Mouse (Mus musculus): Measurements from ENCODE around the gene Ackr1. TPM values are rescaled to one million over a fixed set of nuclear protein-coding genes. Genes with fewer than 3 reads are reported as not detected.
"Not testable (repeated sequence)": the region's sequence is repeated elsewhere in the genome, so short reads cannot be mapped to it uniquely, and the experiment has no call there.

Ackr1 gene
- polyA plus RNA-seq, 1 experiment = not detected

- WGBS = 29% methylated on average over 5 of the region's 5 CpGs
- TF ChIP-seq CTCF (IDR thresholded peaks at IDR 0.05; ENCODE audit: insufficient read depth, low read depth, low read length) = no peak
- TF ChIP-seq POLR2A (IDR thresholded peaks at IDR 0.05; ENCODE audit: insufficient read depth, low read depth, low read length) = no peak
- H3K27ac ChIP-seq (ENCODE audit: insufficient read depth, low read depth, low read length) = no peak overlapping the region
- no peaks in the 10 kb centered on the region for H3K4me1 ChIP-seq (ENCODE audit: control insufficient read depth, insufficient read depth, low read length)
- no peak overlapping the region for H3K4me3 ChIP-seq (ENCODE audit: insufficient read depth, low read depth, low read length)
Measured at GRCm38 (mm10) chr1:173323839-173324585, 9.5 kb downstream of the Ackr1 start.

- WGBS = 45% methylated on average over 6 of the region's 6 CpGs
- TF ChIP-seq CTCF (IDR thresholded peaks at IDR 0.05; ENCODE audit: insufficient read depth, low read depth, low read length) (no peak), POLR2A (IDR thresholded peaks at IDR 0.05; ENCODE audit: insufficient read depth, low read depth, low read length) (no peak)
- no peaks in the 10 kb centered on the region for H3K4me1 ChIP-seq (ENCODE audit: control insufficient read depth, insufficient read depth, low read length)
- no peak overlapping the region for H3K4me3 ChIP-seq (ENCODE audit: insufficient read depth, low read depth, low read length)
- H3K27ac ChIP-seq (ENCODE audit: insufficient read depth, low read depth, low read length) = no peak overlapping the region
Measured at GRCm38 (mm10) chr1:173322249-173322627, 11.3 kb downstream of the Ackr1 start.

- Histone ChIP-seq H3K4me3 (ENCODE audit: insufficient read depth, low read depth, low read length) (no peak overlapping the region), H3K4me1 (ENCODE audit: control insufficient read depth, insufficient read depth, low read length) (no peaks in the 10 kb centered on the region), H3K27ac (ENCODE audit: insufficient read depth, low read depth, low read length) (no peak overlapping the region)
- no peak for TF ChIP-seq CTCF (IDR thresholded peaks at IDR 0.05; ENCODE audit: insufficient read depth, low read depth, low read length)
- no peak for TF ChIP-seq POLR2A (IDR thresholded peaks at IDR 0.05; ENCODE audit: insufficient read depth, low read depth, low read length)
- 55% methylated on average over 8 of the region's 8 CpGs for WGBS
Measured at GRCm38 (mm10) chr1:173321593-173322248, 11.8 kb downstream of the Ackr1 start.

- 95% methylated on average over 2 of the region's 2 CpGs for WGBS
- H3K4me3 ChIP-seq (ENCODE audit: insufficient read depth, low read depth, low read length) = no peak overlapping the region
- H3K4me1 ChIP-seq (ENCODE audit: control insufficient read depth, insufficient read depth, low read length) = no peaks in the 10 kb centered on the region
- H3K27ac ChIP-seq (ENCODE audit: insufficient read depth, low read depth, low read length) = no peak overlapping the region
- TF ChIP-seq POLR2A (IDR thresholded peaks at IDR 0.05; ENCODE audit: insufficient read depth, low read depth, low read length) (no peak), CTCF (IDR thresholded peaks at IDR 0.05; ENCODE audit: insufficient read depth, low read depth, low read length) (no peak)
Measured at GRCm38 (mm10) chr1:173317925-173318477, 15.5 kb downstream of the Ackr1 start.

GRCm38 (mm10) chr1:173315725-173316124 is 17.8 kb downstream of the Ackr1 start:
- Histone ChIP-seq H3K4me1 (ENCODE audit: control insufficient read depth, insufficient read depth, low read length) (no peaks in the 10 kb centered on the region), H3K27ac (ENCODE audit: insufficient read depth, low read depth, low read length) (no peak overlapping the region), H3K4me3 (ENCODE audit: insufficient read depth, low read depth, low read length) (no peak overlapping the region)
- TF ChIP-seq POLR2A (IDR thresholded peaks at IDR 0.05; ENCODE audit: insufficient read depth, low read depth, low read length) (no peak), CTCF (IDR thresholded peaks at IDR 0.05; ENCODE audit: insufficient read depth, low read depth, low read length) (no peak)
- WGBS = 91% methylated on average over 3 of the region's 3 CpGs

- H3K27ac ChIP-seq (ENCODE audit: insufficient read depth, low read depth, low read length); H3K4me1 ChIP-seq (ENCODE audit: control insufficient read depth, insufficient read depth, low read length); H3K4me3 ChIP-seq (ENCODE audit: insufficient read depth, low read depth, low read length): not testable (repeated sequence)
- 81% methylated on average over 7 of the region's 7 CpGs for WGBS
Measured at GRCm38 (mm10) chr1:173313535-173314050, 20.0 kb downstream of the Ackr1 start.

- not testable (repeated sequence) for H3K27ac ChIP-seq (ENCODE audit: insufficient read depth, low read depth, low read length); H3K4me1 ChIP-seq (ENCODE audit: control insufficient read depth, insufficient read depth, low read length); H3K4me3 ChIP-seq (ENCODE audit: insufficient read depth, low read depth, low read length)
- 73% methylated on average over 3 of the region's 3 CpGs for WGBS
Measured at GRCm38 (mm10) chr1:173302795-173303194, 30.8 kb downstream of the Ackr1 start.

Other genes starting within 250 kb of the Ackr1 start
- gene Olfr1408, start 196.4 kb downstream of the Ackr1 start, polyA plus RNA-seq (2012; ENCODE audit: insufficient read depth, insufficient read length, low replicate concordance, missing spikeins) = not detected in 2 replicates
- gene Olfr1406, start 143.1 kb downstream of the Ackr1 start, polyA plus RNA-seq (2012; ENCODE audit: insufficient read depth, insufficient read length, low replicate concordance, missing spikeins) = not detected in 2 replicates
- not detected in 2 replicates for gene Olfr218, start 135.9 kb downstream of the Ackr1 start, polyA plus RNA-seq (2012; ENCODE audit: insufficient read depth, insufficient read length, low replicate concordance, missing spikeins)
- not detected in 2 replicates for gene Olfr1404, start 121.4 kb downstream of the Ackr1 start, polyA plus RNA-seq (2012; ENCODE audit: insufficient read depth, insufficient read length, low replicate concordance, missing spikeins)
- not detected in 2 replicates for gene Fcer1a, start 106.5 kb downstream of the Ackr1 start, polyA plus RNA-seq (2012; ENCODE audit: insufficient read depth, insufficient read length, low replicate concordance, missing spikeins)
- gene Olfr418, start 67.7 kb downstream of the Ackr1 start, polyA plus RNA-seq (2012; ENCODE audit: insufficient read depth, insufficient read length, low replicate concordance, missing spikeins) = not detected in 2 replicates
- gene Mptx2, start 56.0 kb downstream of the Ackr1 start, polyA plus RNA-seq (2012; ENCODE audit: insufficient read depth, insufficient read length, low replicate concordance, missing spikeins) = not detected in 2 replicates
- gene Aim2, start 17.1 kb upstream of the Ackr1 start, polyA plus RNA-seq (2012; ENCODE audit: insufficient read depth, insufficient read length, low replicate concordance, missing spikeins) = not detected in 2 replicates
- 88.8 TPM in 1 of 2 replicates, not detected in the other for gene Cadm3, start 33.9 kb upstream of the Ackr1 start, polyA plus RNA-seq (2012; ENCODE audit: insufficient read depth, insufficient read length, low replicate concordance, missing spikeins)
- not detected in 2 replicates for gene Ifi206, start 157.3 kb upstream of the Ackr1 start, polyA plus RNA-seq (2012; ENCODE audit: insufficient read depth, insufficient read length, low replicate concordance, missing spikeins)
- gene Ifi214, start 202.2 kb upstream of the Ackr1 start, polyA plus RNA-seq (2012; ENCODE audit: insufficient read depth, insufficient read length, low replicate concordance, missing spikeins) = not detected in 2 replicates